Mouse (Mus musculus) embryonic facial prominence, embryonic 13.5 days (tissue): Measurements from ENCODE around the gene Pecr. TPM values are rescaled to one million over a fixed set of nuclear protein-coding genes. Genes with fewer than 3 reads are reported as not detected.
"Not testable (repeated sequence)": the region's sequence is repeated elsewhere in the genome, so short reads cannot be mapped to it uniquely, and the experiment has no call there.

Source experiments
- ATAC-seq: fragments of 200-750 bp; cut with Nextera tagmentation; 2 replicates; pipeline ENCODE4 v1.8.0; 2017; ENCODE audit warnings: low read depth; ENCODE audit not compliant: insufficient number of reproducible peaks, insufficient read depth, low FRiP score, low TSS enrichment
- H3K27ac ChIP-seq: fragments of 300-500 bp; sonication (generic); 2 replicates; pipeline ENCODE4 v1.5.1; 2015; ENCODE audit warnings: moderate library complexity, mild to moderate bottlenecking, inconsistent platforms
- H3K27me3 ChIP-seq: fragments of 300-500 bp; sonication (generic); 2 replicates; pipeline ENCODE4 v1.6.1; 2015; ENCODE audit warnings: mild to moderate bottlenecking, inconsistent platforms
- H3K36me3 ChIP-seq: fragments of 300-500 bp; sonication (generic); 2 replicates; pipeline ENCODE4 v1.6.1; 2015; ENCODE audit warnings: mild to moderate bottlenecking, inconsistent platforms
- H3K4me1 ChIP-seq: fragments of 300-500 bp; sonication (generic); 2 replicates; pipeline ENCODE4 v1.6.1; 2015; ENCODE audit warnings: inconsistent platforms
- H3K4me2 ChIP-seq: fragments of 300-500 bp; sonication (generic); 2 replicates; pipeline ENCODE4 v1.6.1; 2015; ENCODE audit warnings: moderate library complexity, mild to moderate bottlenecking, inconsistent platforms
- H3K4me3 ChIP-seq: fragments of 300-500 bp; sonication (generic); 2 replicates; pipeline ENCODE4 v1.5.1; 2015; ENCODE audit warnings: mild to moderate bottlenecking, inconsistent platforms
- H3K9ac ChIP-seq: fragments of 300-500 bp; sonication (generic); 2 replicates; pipeline ENCODE4 v1.6.1; 2015; ENCODE audit warnings: mild to moderate bottlenecking, inconsistent platforms
- H3K9me3 ChIP-seq: fragments of 300-500 bp; sonication (generic); 2 replicates; pipeline ENCODE4 v1.6.1; 2016; ENCODE audit warnings: inconsistent platforms
- WGBS: fragments of 180-500 bp; shearing (Covaris S2); methylation state at CpG from one replicate; pipeline ENCODE4 v1.1.7; 2015; ENCODE audit warnings: mixed read lengths; 5-methylcytosine and 5-hydroxymethylcytosine counted together
- polyA plus RNA-seq: library from polyadenylated mRNA; unstranded; fragments of >200 nt; fragmentation: Nextera tagmentation; extraction: Ambion mirVana; gene quantifications from 2 replicates; pipeline ENCODE4 v1.2.1, GENCODE M21; 2015

Pecr gene
- polyA plus RNA-seq, 1 experiment from 2014 or later, result 43.1 TPM

DNA sequence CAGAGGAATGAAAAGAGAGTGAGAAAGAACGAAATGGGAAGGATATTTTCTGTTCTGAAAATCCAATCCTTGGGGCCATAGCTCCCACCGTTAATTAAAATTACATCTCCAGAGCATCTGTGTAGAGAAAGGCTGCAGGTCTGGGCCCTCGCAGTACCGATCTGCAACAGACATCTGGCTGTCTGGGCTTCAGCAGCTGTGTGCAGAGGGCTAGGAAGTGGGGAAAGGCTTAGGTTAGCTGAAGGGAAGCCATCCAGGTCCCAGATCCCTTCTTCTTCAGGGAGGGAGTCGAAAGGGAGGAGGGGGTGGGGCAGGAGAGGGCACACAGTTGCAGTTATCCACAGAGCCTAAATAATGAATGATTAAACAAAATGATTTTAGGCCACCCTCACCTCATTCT lies 425 bp upstream of the Pecr start:
- no peaks in the 10 kb centered on the region for H3K9me3 ChIP-seq
- ATAC-seq, result no peak
- H3K27ac ChIP-seq, result no peak overlapping the region
- no peaks in the 10 kb centered on the region; the same call in 1 of the 2 replicates for H3K36me3 ChIP-seq
- H3K9ac ChIP-seq, result peak overlapping the region; percentile 89
- WGBS, result under 1% methylated on average over 5 of the region's 5 CpGs
- peak overlapping the region; percentile 69 for H3K4me3 ChIP-seq
- H3K4me2 ChIP-seq, result peak overlapping the region; percentile 85
- peaks cover 3% of the 10 kb centered on the region; the same call in 1 of the 2 replicates for H3K4me1 ChIP-seq
- H3K27me3 ChIP-seq, result peaks cover 4% of the 10 kb centered on the region; the same call in 1 of the 2 replicates

DNA sequence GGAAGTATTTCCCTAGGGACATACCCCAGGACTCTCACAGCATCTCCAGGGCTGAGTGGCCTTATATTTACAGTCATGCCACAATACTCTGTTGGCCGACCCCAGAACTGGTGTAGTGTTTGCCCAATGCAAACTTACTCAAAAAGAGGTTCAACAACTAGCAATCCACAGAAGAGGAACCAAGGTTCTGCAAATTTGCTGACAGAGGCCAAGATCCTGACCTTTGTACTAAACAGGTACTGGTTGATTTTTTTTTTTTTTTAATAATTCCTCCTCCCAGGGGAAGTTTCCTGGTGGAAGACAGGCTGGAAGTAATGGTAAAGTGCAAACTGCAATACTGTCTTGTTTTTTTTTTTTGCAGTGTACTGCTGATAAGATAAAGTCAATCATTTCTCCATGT lies 1.5 kb downstream of the Pecr start:
- WGBS, result 79% methylated on average over 1 of the region's 1 CpGs
- no peaks in the 10 kb centered on the region; the same call in 1 of the 2 replicates for H3K36me3 ChIP-seq
- H3K27ac ChIP-seq, result no peak overlapping the region
- no peak for ATAC-seq
- no peaks in the 10 kb centered on the region for H3K9me3 ChIP-seq
- peaks cover 4% of the 10 kb centered on the region; the same call in 1 of the 2 replicates for H3K27me3 ChIP-seq
- no peak overlapping the region for H3K9ac ChIP-seq
- H3K4me3 ChIP-seq, result no peak overlapping the region
- peaks cover 3% of the 10 kb centered on the region; the same call in 1 of the 2 replicates for H3K4me1 ChIP-seq
- H3K4me2 ChIP-seq, result no peak overlapping the region

DNA sequence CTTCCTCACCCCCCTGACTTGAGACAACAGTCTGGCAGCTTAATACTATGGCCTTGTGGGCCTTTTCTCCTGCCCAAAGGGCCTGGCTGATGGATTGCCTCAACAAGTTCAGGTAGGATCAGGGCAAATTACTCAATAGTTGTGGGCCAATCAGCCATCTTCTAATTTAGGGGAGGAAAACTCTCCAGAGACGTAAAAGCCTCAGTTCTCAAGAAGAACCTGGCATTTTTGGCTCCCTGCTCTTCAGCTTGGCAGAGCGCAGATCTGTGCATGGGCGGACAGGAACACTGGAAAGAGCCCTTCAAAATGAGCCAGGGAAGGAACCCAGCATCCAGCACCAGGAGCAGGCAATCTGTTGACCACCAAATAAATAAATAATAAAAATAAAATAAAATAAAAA lies 6.0 kb downstream of the Pecr start:
- Histone ChIP-seq H3K27ac (no peak overlapping the region), H3K4me3 (no peak overlapping the region), H3K36me3 (peaks cover 35% of the 10 kb centered on the region), H3K9ac (no peak overlapping the region), H3K4me1 (no peaks in the 10 kb centered on the region), H3K27me3 (no peaks in the 10 kb centered on the region), H3K9me3 (0 out of 2 replicates have a peak, but pooled peaks cover 5% of the 10 kb centered on the region), H3K4me2 (no peak overlapping the region)
- WGBS, result 92% methylated on average over 3 of the region's 3 CpGs
- no peak for ATAC-seq

DNA sequence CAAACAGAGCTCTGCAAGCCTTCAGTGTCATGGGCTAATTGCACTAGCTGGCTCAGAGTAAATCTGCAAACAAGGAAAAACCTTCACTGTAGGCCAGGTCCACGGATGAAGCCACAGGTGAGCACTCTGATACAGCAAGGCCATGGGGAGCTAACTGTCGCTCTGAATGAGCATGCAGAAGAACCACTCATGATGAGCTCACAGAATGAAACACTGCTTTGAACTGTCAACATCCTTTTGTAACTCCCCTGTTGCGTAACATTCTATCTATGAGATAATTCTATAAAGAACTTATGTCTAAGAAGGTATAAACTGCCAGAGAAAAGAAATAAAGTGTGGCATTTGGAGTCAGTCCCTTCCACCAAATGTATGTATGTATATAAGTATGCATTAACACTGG lies 21.0 kb downstream of the Pecr start:
- no peaks in the 10 kb centered on the region for H3K27me3 ChIP-seq
- no peak overlapping the region for H3K4me3 ChIP-seq
- peaks cover 41% of the 10 kb centered on the region for H3K36me3 ChIP-seq
- 94% methylated on average over 3 of the region's 3 CpGs for WGBS
- H3K4me1 ChIP-seq, result 0 out of 2 replicates have a peak, but pooled peaks cover 2% of the 10 kb centered on the region
- H3K27ac ChIP-seq, result no peak overlapping the region
- H3K9ac ChIP-seq, result no peak overlapping the region
- ATAC-seq, result no peak
- H3K9me3 ChIP-seq, result no peaks in the 10 kb centered on the region
- no peak overlapping the region for H3K4me2 ChIP-seq

DNA sequence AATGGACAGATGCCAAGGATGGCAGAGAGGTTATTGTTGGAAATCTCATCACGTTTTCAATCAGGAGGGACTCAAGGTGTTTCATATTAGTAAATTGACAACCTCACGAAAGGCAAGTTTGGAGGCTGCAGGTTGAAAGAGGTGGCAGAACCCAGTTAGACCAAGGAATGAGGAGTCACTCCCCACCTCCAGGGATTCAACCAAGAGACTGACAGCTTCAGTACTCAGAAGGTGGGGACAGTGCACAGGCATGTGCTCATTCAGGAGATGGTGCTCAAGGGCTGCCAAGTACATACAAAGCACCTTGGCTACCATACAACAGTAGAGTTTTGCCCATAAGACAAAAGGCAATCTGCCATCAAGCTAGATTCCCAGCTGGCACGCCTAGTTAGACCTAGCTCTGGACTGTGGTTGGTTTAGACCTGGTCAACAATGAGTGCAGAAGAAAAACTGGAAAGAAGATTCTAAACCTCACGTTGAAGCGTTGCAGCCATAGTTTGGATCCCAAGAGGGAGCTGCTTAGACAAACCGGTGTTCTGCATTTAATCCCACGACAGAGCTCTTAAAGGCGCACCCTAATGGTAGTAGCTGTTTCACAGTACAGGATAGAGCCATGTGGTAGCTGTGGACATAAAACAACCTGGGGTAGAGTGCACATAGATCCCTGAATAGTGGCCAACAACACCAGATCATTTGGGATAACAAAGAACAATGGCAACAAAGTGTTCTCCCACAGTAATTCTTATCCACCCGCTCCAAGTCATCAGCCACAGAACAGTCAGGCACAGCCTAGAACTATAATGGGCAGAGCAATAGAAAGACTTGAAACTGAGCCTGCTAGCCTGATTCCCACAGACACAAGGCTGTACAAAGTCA lies 27.5 kb downstream of the Pecr start:
- peaks cover 16% of the 10 kb centered on the region for H3K4me1 ChIP-seq
- no peaks in the 10 kb centered on the region for H3K9me3 ChIP-seq
- no peaks in the 10 kb centered on the region for H3K27me3 ChIP-seq
- peak overlapping the region; percentile 65 for H3K4me2 ChIP-seq
- H3K4me3 ChIP-seq, result 0 out of 2 replicates have a peak overlapping the region, but pooled peaks have one; percentile 46
- peak overlapping the region; percentile 95; the same call in 1 of the 2 replicates for H3K27ac ChIP-seq
- ATAC-seq, result no peak
- peak overlapping the region; percentile 69; the same call in 1 of the 2 replicates for H3K9ac ChIP-seq
- WGBS, result 73% methylated on average over 9 of the region's 9 CpGs
- H3K36me3 ChIP-seq, result peaks cover 7% of the 10 kb centered on the region

DNA sequence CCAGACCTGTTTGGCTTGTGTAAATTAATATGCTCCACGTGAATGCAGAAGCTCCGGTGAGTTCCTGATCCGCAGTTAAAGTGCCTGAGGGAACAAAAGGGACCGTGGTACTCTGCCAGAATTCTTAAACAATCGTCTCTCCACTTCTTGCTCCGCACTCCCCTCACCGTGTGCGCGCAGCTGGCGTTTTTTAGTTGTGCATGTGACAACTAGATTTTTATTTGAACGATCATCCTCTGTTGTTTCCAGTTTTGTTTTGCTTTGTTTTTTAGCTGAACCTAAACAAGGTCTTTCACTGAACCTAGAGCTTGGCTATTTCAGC lies 28.3 kb downstream of the Pecr start:
- Histone ChIP-seq H3K4me2 (peak overlapping the region; percentile 65), H3K4me3 (peak overlapping the region; percentile 46), H3K27ac (peak overlapping the region; percentile 95), H3K36me3 (peaks cover 7% of the 10 kb centered on the region), H3K4me1 (peaks cover 16% of the 10 kb centered on the region), H3K9me3 (no peaks in the 10 kb centered on the region), H3K9ac (peak overlapping the region; percentile 69), H3K27me3 (no peaks in the 10 kb centered on the region)
- WGBS, result 30% methylated on average over 11 of the region's 11 CpGs
- no peak for ATAC-seq

DNA sequence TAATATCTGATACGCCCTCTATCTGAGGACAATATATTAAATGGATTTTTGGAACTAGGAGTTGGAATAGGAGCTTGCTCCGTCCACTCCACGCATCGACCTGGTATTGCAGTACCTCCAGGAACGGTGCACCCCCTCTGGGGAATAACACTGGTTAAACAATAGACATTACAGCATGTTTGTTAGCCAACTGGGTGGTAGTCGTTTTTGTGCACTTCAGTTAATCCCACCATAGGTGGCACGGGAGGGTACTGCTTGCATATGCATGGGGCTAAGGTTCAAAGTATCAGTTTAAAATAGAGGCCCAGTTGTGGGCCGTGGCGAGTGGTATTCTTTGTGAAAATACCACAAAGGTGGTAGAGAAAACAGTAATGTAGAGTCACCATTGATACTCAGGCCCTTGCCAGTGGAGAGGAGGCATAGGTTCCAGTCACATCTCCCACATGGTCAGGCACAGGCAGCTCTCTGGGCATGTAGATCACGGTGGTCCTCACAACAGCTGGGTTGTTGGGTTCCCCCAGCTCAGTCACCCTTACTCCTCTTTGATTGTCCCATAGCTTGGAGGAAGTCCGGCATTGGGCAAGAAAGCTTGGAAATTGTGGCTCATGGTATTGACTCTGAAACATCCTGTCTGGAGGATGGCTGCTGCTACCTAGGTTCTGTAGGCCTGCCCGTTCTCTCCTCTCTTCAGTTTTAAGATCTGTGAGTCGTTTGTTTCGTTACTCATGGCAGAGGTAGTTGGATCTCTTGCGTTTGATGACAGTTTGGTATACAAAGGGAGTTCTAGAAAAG lies 28.9 kb downstream of the Pecr start:
- Histone ChIP-seq H3K9ac (peak overlapping the region; percentile 69), H3K9me3 (no peaks in the 10 kb centered on the region), H3K27ac (peak overlapping the region; percentile 95), H3K4me1 (peaks cover 16% of the 10 kb centered on the region), H3K36me3 (peaks cover 7% of the 10 kb centered on the region; the same call in 1 of the 2 replicates), H3K4me2 (peak overlapping the region; percentile 65), H3K4me3 (peak overlapping the region; percentile 46), H3K27me3 (no peaks in the 10 kb centered on the region)
- ATAC-seq, result peak; percentile 83
- WGBS, result 1% methylated on average over 15 of the region's 15 CpGs

DNA sequence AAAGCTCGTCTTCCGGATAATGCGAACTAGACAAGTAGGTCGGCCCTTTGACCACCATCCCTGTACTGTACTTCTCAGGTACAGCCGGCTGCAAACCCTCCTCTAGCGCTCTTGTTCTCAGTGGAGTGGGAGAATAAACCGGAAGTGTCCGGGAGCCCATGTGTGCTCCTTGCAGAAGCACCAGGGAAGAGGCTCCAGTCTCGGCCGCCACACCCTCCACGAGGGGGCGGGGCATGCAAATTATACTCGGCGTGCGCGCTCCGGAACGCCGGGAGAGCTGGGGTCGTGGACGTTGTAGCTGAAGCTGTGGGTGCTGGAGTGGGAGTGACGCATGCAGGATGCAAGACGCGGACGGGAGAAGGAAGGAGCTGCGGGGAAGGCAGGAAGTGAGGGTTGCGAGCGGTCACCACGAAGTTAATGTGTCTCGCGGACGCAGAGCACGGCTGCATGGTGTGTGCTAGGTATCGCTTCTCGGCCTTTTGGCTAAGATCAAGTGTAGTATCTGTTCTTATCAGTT lies 29.5 kb downstream of the Pecr start:
- peak; percentile 89 for ATAC-seq
- Histone ChIP-seq H3K36me3 (peaks cover 2% of the 10 kb centered on the region; the same call in 1 of the 2 replicates), H3K4me2 (peak overlapping the region; percentile 65), H3K27me3 (no peaks in the 10 kb centered on the region), H3K4me1 (peaks cover 16% of the 10 kb centered on the region), H3K4me3 (peak overlapping the region; percentile 46), H3K27ac (peak overlapping the region; percentile 95), H3K9ac (peak overlapping the region; percentile 69), H3K9me3 (no peaks in the 10 kb centered on the region)
- WGBS, result 1% methylated on average over 35 of the region's 35 CpGs

DNA sequence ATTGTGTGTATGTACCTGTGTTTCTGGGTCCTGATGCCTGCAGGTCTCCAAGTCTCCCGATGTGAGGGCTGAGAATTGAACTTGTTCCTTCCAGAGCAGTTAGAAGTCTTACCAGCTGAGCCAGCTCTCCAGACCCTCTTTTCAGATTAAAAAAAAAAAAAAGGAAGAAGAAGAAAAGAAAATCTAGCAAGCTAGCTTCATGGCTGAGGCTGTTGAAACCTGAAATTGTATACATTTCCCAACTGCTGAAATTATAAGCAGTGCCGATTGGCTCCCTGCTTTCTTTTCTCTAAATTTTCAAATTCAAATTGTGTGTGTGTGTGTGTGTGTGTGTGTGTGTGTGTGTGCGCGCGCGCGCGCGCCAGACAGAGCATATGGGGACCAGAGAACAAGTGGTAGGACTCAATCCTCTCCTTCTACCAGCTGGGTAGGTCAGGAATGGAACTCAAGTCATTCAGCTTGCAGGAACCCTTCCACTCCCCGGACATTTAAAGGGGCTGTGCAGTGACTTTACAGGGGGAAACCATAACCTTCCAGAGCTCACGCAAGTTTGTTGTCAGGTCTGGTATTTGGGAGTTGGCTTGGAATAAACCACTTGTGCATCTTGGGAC lies 30.1 kb downstream of the Pecr start:
- no peaks in the 10 kb centered on the region for H3K27me3 ChIP-seq
- H3K4me2 ChIP-seq, result peak overlapping the region; percentile 65
- H3K27ac ChIP-seq, result peak overlapping the region; percentile 95
- no peaks in the 10 kb centered on the region for H3K9me3 ChIP-seq
- 48% methylated on average over 11 of the region's 11 CpGs for WGBS
- peaks cover 16% of the 10 kb centered on the region for H3K4me1 ChIP-seq
- peak overlapping the region; percentile 46 for H3K4me3 ChIP-seq
- H3K9ac ChIP-seq, result peak overlapping the region; percentile 69
- ATAC-seq, result no peak
- no peaks in the 10 kb centered on the region for H3K36me3 ChIP-seq

DNA sequence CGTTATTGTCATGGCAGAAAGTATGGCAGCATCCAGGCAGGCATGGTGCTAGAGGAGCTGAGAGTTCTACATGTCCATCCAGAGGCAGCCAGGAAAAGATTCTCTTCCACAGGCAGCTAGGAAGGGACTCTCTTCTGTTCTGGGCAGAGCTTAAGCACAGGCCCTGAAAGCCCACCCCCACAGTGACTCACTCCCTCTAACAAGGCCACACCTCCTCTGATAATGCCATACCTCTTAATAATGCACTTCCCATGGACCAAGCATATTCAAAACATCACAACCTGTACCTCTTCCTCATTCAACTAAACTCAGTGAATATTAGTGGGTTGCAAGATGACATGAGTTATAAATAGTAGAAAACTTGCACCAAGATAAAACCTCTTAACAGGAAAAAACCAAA lies 32.3 kb downstream of the Pecr start:
- Histone ChIP-seq H3K4me3 (no peak overlapping the region), H3K4me1 (peaks cover 14% of the 10 kb centered on the region), H3K36me3 (no peaks in the 10 kb centered on the region), H3K4me2 (no peak overlapping the region), H3K27ac (no peak overlapping the region), H3K9me3 (no peaks in the 10 kb centered on the region), H3K9ac (no peak overlapping the region), H3K27me3 (no peaks in the 10 kb centered on the region)
- 78% methylated on average over 1 of the region's 1 CpGs for WGBS
- no peak for ATAC-seq

DNA sequence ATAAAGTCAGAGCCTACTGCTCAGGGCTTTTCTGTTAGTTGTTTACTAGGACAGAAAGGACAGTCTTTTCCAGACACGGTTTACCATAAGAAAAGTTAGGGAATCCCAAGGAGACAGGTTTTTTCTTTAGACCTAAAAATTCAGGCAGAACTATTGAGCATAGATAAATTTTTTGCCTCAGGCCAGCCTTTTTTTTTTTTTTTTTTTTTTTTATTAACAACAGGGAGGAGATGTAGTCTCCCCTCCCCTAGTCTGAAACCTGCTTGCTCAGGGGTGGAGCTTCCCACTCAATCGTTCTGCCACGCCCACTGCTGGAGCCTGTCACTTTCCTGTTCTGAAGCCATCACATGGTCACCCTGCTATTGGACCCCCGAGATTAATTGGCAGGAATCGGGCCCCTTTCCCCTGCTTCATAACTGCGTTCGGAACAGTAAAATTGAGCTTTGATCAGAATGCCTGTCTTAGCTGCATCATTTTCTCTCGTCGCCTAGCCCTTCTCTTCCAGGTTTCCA lies 35.8 kb downstream of the Pecr start:
- H3K4me2 ChIP-seq, H3K4me1 ChIP-seq, H3K9ac ChIP-seq, H3K9me3 ChIP-seq, H3K27me3 ChIP-seq, ATAC-seq, H3K27ac ChIP-seq, H3K4me3 ChIP-seq, H3K36me3 ChIP-seq: not testable (repeated sequence)
- WGBS, result 45% methylated on average over 9 of the region's 9 CpGs
